Mouse (Mus musculus): Measurements from ENCODE around the gene Dapk3. TPM values are rescaled to one million over a fixed set of nuclear protein-coding genes. Genes with fewer than 3 reads are reported as not detected.

Dapk3 gene
- 41.7 TPM in 2 replicates for polyA plus RNA-seq (2016; fragmentation: Nextera tagmentation; extraction: Ambion mirVana)

GRCm38 (mm10) chr10:81182336-81183333, at the start of gene Dapk3:
Gene Dapk3 (plus strand): TSS chr10:81183005.
- peak within 1 kb of the TSS; percentile 75 for H3K9ac ChIP-seq
- H3K4me2 ChIP-seq, result peak within 1 kb of the TSS; percentile 81
- H3K4me3 ChIP-seq, result peak within 1 kb of the TSS; percentile 72
- peaks cover 83% of the 10 kb centered on the region for H3K36me3 ChIP-seq
- no peaks in the 10 kb centered on the region for H3K9me3 ChIP-seq (replicated peaks)
- 4% methylated on average over 53 of the region's 53 CpGs for WGBS (ENCODE audit: insufficient replicate concordance)
- H3K27ac ChIP-seq, result peak within 1 kb of the TSS; percentile 85
- peaks cover 70% of the 10 kb centered on the region for H3K4me1 ChIP-seq
- H3K27me3 ChIP-seq (replicated peaks), result no peaks in the 10 kb centered on the region
- ATAC-seq, result peak; percentile 91

DNA sequence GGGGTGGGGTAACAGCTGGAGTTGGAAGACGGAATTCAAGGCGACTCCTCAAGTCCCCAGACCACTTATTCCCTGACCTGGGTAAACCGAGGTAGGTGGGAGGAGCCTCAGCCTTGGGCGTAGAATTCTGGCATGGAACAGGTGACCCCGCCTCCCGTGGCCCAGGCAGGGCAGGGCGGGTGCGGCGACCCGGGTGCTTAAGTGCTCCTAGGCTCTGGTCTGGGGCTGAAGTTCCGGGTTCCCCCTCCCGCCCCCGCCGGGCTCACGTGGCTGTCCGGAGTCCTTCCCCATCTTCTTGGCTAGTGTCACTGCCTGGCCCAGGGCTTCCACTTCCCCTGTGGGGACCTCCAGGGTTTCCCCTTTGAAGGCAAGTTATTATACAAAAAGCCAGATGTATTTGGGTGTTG, 48.6 kb upstream of the Dapk3 start:
- Histone ChIP-seq H3K36me3 (peaks cover 9% of the 10 kb centered on the region), H3K27ac (peak overlapping the region; percentile 99), H3K9ac (peak overlapping the region; percentile 99), H3K27me3 (replicated peaks) (no peaks in the 10 kb centered on the region), H3K4me3 (peak overlapping the region; percentile 99), H3K4me1 (peaks cover 51% of the 10 kb centered on the region), H3K9me3 (replicated peaks) (no peaks in the 10 kb centered on the region), H3K4me2 (peak overlapping the region; percentile 94)
- 3% methylated on average over 16 of the region's 16 CpGs for WGBS (ENCODE audit: insufficient replicate concordance)
- ATAC-seq, result peak; percentile 9

- H3K36me3 ChIP-seq, result peaks cover 18% of the 10 kb centered on the region
- 3% methylated on average over 41 of the region's 41 CpGs for WGBS (ENCODE audit: insufficient replicate concordance)
- 0 out of 2 replicates have a peak, but pooled peaks have one; percentile 3 for ATAC-seq
Observed at GRCm38 (mm10) chr10:81134966-81135681, 47.7 kb upstream of the Dapk3 start, which contains the start of gene Zbtb7a. Gene Zbtb7a (plus strand): TSS chr10:81135220.

GRCm38 (mm10) chr10:81135831-81136705, 46.7 kb upstream of the Dapk3 start:
- peak overlapping the region; percentile 94 for H3K4me2 ChIP-seq
- H3K4me1 ChIP-seq, result peaks cover 56% of the 10 kb centered on the region
- peak overlapping the region; percentile 99 for H3K4me3 ChIP-seq
- no peaks in the 10 kb centered on the region for H3K9me3 ChIP-seq (replicated peaks)
- peak; percentile 77 for ATAC-seq
- peaks cover 27% of the 10 kb centered on the region for H3K36me3 ChIP-seq
- WGBS (ENCODE audit: insufficient replicate concordance), result 1% methylated on average over 71 of the region's 86 CpGs
- H3K27me3 ChIP-seq (replicated peaks), result no peaks in the 10 kb centered on the region
- peak overlapping the region; percentile 99 for H3K27ac ChIP-seq
- peak overlapping the region; percentile 99 for H3K9ac ChIP-seq

More at GRCm38 (mm10) chr10:81134966-81135681, 47.7 kb upstream of the Dapk3 start, which contains the start of gene Zbtb7a:
- Histone ChIP-seq H3K27ac (peak within 1 kb of the TSS; percentile 99), H3K9ac (peak within 1 kb of the TSS; percentile 99), H3K27me3 (replicated peaks) (no peaks in the 10 kb centered on the region), H3K4me2 (peak within 1 kb of the TSS; percentile 94), H3K4me3 (peak within 1 kb of the TSS; percentile 99), H3K4me1 (peaks cover 51% of the 10 kb centered on the region), H3K9me3 (replicated peaks) (no peaks in the 10 kb centered on the region)

DNA sequence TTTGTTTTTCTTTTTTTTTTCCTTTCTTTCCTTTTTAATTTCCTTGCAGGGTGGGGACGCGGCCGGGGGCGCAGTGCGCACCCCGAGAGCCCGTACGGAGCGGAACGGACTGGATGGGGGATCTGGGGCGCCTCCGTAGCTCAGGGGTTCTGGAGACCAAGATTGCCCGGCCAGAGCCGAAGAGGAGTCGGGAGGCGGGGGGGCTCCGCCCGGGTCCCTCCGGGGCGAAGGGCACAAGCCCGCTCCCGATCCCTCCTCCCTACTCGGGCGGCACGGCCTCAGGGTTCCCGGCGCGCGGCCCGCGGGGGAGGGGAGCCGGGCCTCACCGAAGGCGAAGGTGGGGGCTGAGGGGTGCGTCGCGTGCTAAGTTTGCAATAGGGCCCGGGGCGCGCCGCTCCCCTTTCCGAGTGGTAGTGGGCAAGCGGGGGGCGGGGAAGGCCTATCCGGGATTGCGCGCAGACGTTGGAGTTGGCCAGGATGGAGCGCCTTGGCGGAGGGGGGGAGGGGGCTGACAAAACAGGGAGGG, 46.0 kb upstream of the Dapk3 start:
- peaks cover 34% of the 10 kb centered on the region for H3K36me3 ChIP-seq
- WGBS (ENCODE audit: insufficient replicate concordance), result 1% methylated on average over 45 of the region's 50 CpGs
- no peaks in the 10 kb centered on the region for H3K27me3 ChIP-seq (replicated peaks)
- peak overlapping the region; percentile 99 for H3K27ac ChIP-seq
- no peak for ATAC-seq
- peak overlapping the region; percentile 94 for H3K4me2 ChIP-seq
- H3K9ac ChIP-seq, result peak overlapping the region; percentile 99
- H3K9me3 ChIP-seq (replicated peaks), result no peaks in the 10 kb centered on the region
- peak overlapping the region; percentile 99 for H3K4me3 ChIP-seq
- peaks cover 63% of the 10 kb centered on the region for H3K4me1 ChIP-seq

DNA sequence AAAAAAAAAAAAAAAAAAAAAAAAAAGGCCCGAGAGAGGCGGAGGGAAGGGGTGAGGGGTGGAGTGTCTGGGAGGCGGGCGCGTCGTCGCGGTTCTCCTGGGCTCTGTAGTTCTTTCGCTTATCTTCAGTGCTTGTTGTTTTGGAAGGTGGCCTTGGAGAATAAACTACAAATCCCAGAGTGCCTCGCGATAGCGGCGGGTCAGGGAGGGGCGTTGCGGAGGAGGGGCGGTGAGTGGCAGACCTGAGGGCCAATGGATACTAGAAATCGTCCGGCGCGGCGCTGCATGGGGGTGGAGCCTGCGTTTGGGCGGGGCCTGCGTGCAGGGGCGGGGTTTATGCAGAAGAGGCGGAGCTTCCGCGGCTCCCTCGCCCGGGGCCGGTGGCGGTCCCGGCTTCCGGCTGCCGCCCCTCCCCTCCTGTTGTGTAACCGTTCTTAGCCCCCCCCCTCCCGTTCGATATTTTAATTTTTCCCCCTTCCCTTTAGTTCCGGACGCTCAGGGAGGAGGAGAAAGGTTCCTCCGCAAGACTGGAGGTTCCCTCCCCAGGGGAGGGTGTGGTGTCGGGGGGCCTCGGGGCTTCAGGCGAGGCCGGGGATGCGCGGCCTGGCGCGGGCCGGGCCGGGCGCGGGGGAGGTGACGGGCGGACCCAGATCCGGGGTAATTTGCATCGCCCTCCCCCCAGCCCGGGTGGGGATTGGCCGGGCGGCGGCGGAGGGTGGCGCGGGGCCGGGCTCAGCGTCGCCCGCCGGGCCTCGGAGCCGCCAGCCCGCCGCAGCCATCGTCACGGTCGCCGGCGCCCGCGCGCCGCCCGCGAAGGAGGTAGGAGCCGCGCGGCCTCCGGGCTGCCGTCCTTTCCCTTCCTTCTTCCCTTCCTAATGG, 45.3 kb upstream of the Dapk3 start:
- Histone ChIP-seq H3K36me3 (peaks cover 42% of the 10 kb centered on the region), H3K27ac (peak overlapping the region; percentile 99), H3K9me3 (replicated peaks) (no peaks in the 10 kb centered on the region), H3K4me1 (peaks cover 70% of the 10 kb centered on the region), H3K9ac (peak overlapping the region; percentile 99), H3K4me3 (peak overlapping the region; percentile 99), H3K4me2 (peak overlapping the region; percentile 99), H3K27me3 (replicated peaks) (no peaks in the 10 kb centered on the region)
- ATAC-seq, result peak; percentile 78
- WGBS (ENCODE audit: insufficient replicate concordance), result 2% methylated on average over 68 of the region's 89 CpGs

DNA sequence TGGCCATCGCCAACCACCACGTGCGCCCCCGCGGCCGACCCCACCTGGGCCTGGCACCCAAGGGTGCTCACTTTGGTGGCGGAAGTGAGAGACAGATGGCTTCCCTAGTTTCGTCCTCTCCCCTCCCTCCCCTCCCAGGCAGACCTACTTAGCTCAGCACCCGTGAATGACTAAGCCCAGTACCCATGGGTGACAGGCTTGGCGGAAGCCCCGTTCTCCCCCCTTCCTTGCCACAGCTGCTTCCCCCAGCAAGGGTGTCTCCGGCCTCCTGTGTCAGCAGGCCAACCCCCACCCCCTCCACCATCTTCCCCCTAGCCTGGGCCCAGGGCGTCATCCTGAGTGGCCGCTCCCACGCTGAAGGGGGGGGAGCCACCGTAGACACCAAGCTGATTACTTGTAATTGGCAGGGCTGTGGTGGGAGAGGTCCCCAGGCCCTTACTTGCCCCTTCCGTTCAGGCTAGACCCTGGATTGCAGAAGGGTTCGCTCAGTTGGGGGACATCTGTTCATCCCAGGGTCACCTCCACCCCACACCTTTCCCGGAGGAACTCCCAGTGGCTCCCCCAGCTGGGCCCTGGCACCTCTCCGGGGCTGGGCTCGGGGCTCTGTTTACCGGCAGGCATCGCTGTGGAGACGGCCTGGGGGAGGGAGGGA, 44.5 kb upstream of the Dapk3 start:
- Histone ChIP-seq H3K9ac (peak overlapping the region; percentile 95), H3K9me3 (replicated peaks) (no peaks in the 10 kb centered on the region), H3K4me2 (peak overlapping the region; percentile 99), H3K4me3 (peak overlapping the region; percentile 99), H3K27me3 (replicated peaks) (no peaks in the 10 kb centered on the region), H3K27ac (peak overlapping the region; percentile 89), H3K36me3 (peaks cover 49% of the 10 kb centered on the region), H3K4me1 (peaks cover 75% of the 10 kb centered on the region)
- WGBS (ENCODE audit: insufficient replicate concordance), result 2% methylated on average over 22 of the region's 24 CpGs
- no peak for ATAC-seq

DNA sequence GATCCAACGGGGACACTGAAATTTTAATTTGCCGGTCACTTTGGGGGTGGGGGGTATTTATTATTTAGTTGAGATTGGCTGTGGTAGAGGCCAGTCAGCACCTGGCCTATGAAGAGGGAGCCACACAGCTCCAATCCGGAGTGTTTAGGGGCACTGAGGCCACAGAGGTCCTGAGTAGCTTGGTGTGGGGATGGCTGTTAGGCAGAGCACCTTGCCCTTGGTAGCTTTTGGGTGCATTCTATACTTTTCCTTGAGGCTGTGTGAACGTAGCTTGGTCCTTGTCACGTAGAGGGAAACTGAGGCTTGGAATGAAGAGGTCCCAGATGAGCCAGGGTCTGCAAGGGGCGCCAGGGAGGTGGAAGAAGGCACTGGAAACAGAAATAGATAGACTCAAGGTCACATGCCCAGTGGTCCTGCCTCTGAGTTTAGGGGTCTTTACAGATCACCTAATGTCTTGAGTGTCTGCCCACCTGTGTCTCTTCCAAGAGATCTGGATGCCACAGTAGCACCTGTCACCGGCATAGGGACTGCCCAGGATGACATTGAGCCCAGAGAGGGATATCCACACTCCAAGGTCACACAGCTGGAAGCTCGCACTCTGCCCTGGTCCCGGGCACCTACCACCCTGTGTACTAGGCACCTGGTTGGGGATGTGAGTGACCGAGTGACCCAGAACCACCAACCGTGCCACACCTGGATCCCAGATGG, 43.8 kb upstream of the Dapk3 start:
- ATAC-seq, result no peak
- Histone ChIP-seq H3K9me3 (replicated peaks) (no peaks in the 10 kb centered on the region), H3K9ac (peak overlapping the region; percentile 95), H3K36me3 (peaks cover 57% of the 10 kb centered on the region), H3K4me1 (peaks cover 74% of the 10 kb centered on the region), H3K4me3 (peak overlapping the region; percentile 99), H3K27me3 (replicated peaks) (no peaks in the 10 kb centered on the region), H3K4me2 (peak overlapping the region; percentile 99), H3K27ac (peak overlapping the region; percentile 89)
- WGBS (ENCODE audit: insufficient replicate concordance), result 52% methylated on average over 11 of the region's 11 CpGs

DNA sequence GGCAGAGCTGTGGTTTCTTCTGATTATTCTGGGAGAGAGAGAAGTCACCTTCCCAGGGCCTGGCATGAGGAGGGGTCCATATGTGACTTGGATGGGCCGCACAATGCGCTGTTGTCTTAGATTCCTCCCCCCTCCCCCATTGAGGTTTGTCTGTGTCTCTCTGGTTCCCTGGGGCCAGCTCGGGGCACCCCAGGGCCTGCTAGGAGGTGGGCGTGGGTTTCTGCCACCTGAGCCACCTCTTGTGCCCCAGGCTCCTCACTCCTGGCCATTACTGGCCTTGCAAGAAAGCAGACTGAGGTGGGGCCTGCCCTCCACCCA, 43.3 kb upstream of the Dapk3 start:
- peak overlapping the region; percentile 89 for H3K27ac ChIP-seq
- H3K27me3 ChIP-seq (replicated peaks), result no peaks in the 10 kb centered on the region
- peak overlapping the region; percentile 99 for H3K4me2 ChIP-seq
- peak overlapping the region; percentile 99 for H3K4me3 ChIP-seq
- H3K4me1 ChIP-seq, result peaks cover 73% of the 10 kb centered on the region
- H3K36me3 ChIP-seq, result peaks cover 62% of the 10 kb centered on the region
- H3K9me3 ChIP-seq (replicated peaks), result no peaks in the 10 kb centered on the region
- peak overlapping the region; percentile 95 for H3K9ac ChIP-seq
- ATAC-seq, result no peak
- WGBS (ENCODE audit: insufficient replicate concordance), result 49% methylated on average over 4 of the region's 4 CpGs

All from liver, embryonic 12.5 days (tissue).